Mouse (Mus musculus) limb, embryonic 15.5 days (tissue): ENCODE results near the gene Ppp1r8. TPM values are rescaled to one million over a fixed set of nuclear protein-coding genes. Genes with fewer than 3 reads are reported as not detected.
"Not testable (repeated sequence)": the region's sequence is repeated elsewhere in the genome, so short reads cannot be mapped to it uniquely, and the experiment has no call there.

Experiments
- ATAC-seq: fragments of 200-750 bp; cut with Nextera tagmentation; 2 replicates; pipeline ENCODE4 v1.8.0; 2017; ENCODE audit warnings: low read depth, moderate TSS enrichment; ENCODE audit not compliant: insufficient number of reproducible peaks, low FRiP score, low TSS enrichment
- H3K27ac ChIP-seq: fragments of 300-500 bp; sonication (generic); 2 replicates; pipeline ENCODE4 v1.5.1; 2015; ENCODE audit warnings: moderate library complexity, mild to moderate bottlenecking, inconsistent platforms
- H3K27me3 ChIP-seq: fragments of 300-500 bp; sonication (generic); 2 replicates; pipeline ENCODE4 v1.6.1; 2015; ENCODE audit warnings: inconsistent platforms
- H3K36me3 ChIP-seq: fragments of 300-500 bp; sonication (generic); 2 replicates; pipeline ENCODE4 v1.6.1; 2015; ENCODE audit warnings: inconsistent platforms
- H3K4me1 ChIP-seq: fragments of 300-500 bp; sonication (generic); 2 replicates; pipeline ENCODE4 v1.6.1; 2015; ENCODE audit warnings: inconsistent platforms
- H3K4me2 ChIP-seq: fragments of 300-500 bp; sonication (generic); 2 replicates; pipeline ENCODE4 v1.6.1; 2015; ENCODE audit warnings: mild to moderate bottlenecking, inconsistent platforms
- H3K4me3 ChIP-seq: fragments of 300-500 bp; sonication (generic); 2 replicates; pipeline ENCODE4 v1.5.1; 2015; ENCODE audit warnings: mild to moderate bottlenecking, inconsistent platforms
- H3K9ac ChIP-seq: fragments of 300-500 bp; sonication (generic); 2 replicates; pipeline ENCODE4 v1.6.1; 2015; ENCODE audit warnings: inconsistent platforms
- H3K9me3 ChIP-seq: fragments of 300-500 bp; sonication (generic); 2 replicates; pipeline ENCODE4 v1.6.1; 2016; ENCODE audit warnings: inconsistent platforms
- WGBS: fragments of 180-500 bp; shearing (Covaris S2); methylation state at CpG from one replicate; pipeline ENCODE4 v1.1.7; 2015; 5-methylcytosine and 5-hydroxymethylcytosine counted together
- polyA plus RNA-seq: library from polyadenylated mRNA; unstranded; fragments of >200 nt; fragmentation: Nextera tagmentation; extraction: Ambion mirVana; gene quantifications from 2 replicates; pipeline ENCODE4 v1.2.1, GENCODE M21; 2015

The Ppp1r8 gene
- polyA plus RNA-seq, 1 experiment from 2014 or later, result 51.9 TPM

- ATAC-seq, result no peak
- 72% methylated on average over 8 of the region's 8 CpGs for WGBS
- no peak overlapping the region for H3K9ac ChIP-seq
- H3K9me3 ChIP-seq, result no peaks in the 10 kb centered on the region
- H3K27ac ChIP-seq, result no peak overlapping the region
- H3K4me1 ChIP-seq, result peaks cover 3% of the 10 kb centered on the region
- no peaks in the 10 kb centered on the region for H3K36me3 ChIP-seq
- peaks cover 20% of the 10 kb centered on the region for H3K27me3 ChIP-seq
- H3K4me3 ChIP-seq, result no peak overlapping the region
- no peak overlapping the region for H3K4me2 ChIP-seq
Observed at GRCm38 (mm10) chr4:132794760-132795159, 48.2 kb downstream of the Ppp1r8 start.

GRCm38 (mm10) chr4:132794028-132794427 lies 48.9 kb downstream of the Ppp1r8 start:
- Histone ChIP-seq H3K36me3 (no peaks in the 10 kb centered on the region), H3K9ac (no peak overlapping the region), H3K4me3 (no peak overlapping the region), H3K27ac (no peak overlapping the region), H3K27me3 (peaks cover 20% of the 10 kb centered on the region), H3K4me2 (no peak overlapping the region), H3K9me3 (no peaks in the 10 kb centered on the region), H3K4me1 (peaks cover 3% of the 10 kb centered on the region)
- no peak for ATAC-seq
- WGBS, result 73% methylated on average over 9 of the region's 9 CpGs

GRCm38 (mm10) chr4:132793322-132794004 lies 49.5 kb downstream of the Ppp1r8 start:
- H3K27ac ChIP-seq, H3K36me3 ChIP-seq, ATAC-seq, H3K4me1 ChIP-seq, H3K9me3 ChIP-seq, H3K4me3 ChIP-seq, H3K4me2 ChIP-seq, H3K9ac ChIP-seq: not testable (repeated sequence)
- WGBS, result 82% methylated on average over 8 of the region's 9 CpGs
- peaks cover 20% of the 10 kb centered on the region for H3K27me3 ChIP-seq

GRCm38 (mm10) chr4:132789731-132790130 lies 53.2 kb downstream of the Ppp1r8 start:
- Histone ChIP-seq H3K9ac (no peak overlapping the region), H3K4me1 (no peaks in the 10 kb centered on the region), H3K4me2 (no peak overlapping the region), H3K9me3 (no peaks in the 10 kb centered on the region), H3K27me3 (peaks cover 9% of the 10 kb centered on the region), H3K36me3 (no peaks in the 10 kb centered on the region), H3K4me3 (no peak overlapping the region), H3K27ac (no peak overlapping the region)
- ATAC-seq, result no peak
- 83% methylated on average over 8 of the region's 8 CpGs for WGBS

GRCm38 (mm10) chr4:132785228-132785627 lies 57.7 kb downstream of the Ppp1r8 start:
- no peaks in the 10 kb centered on the region for H3K36me3 ChIP-seq
- no peak overlapping the region for H3K27ac ChIP-seq
- H3K9me3 ChIP-seq, result no peaks in the 10 kb centered on the region
- H3K9ac ChIP-seq, result no peak overlapping the region
- ATAC-seq, result no peak
- no peaks in the 10 kb centered on the region for H3K27me3 ChIP-seq
- no peak overlapping the region for H3K4me3 ChIP-seq
- 93% methylated on average over 13 of the region's 13 CpGs for WGBS
- H3K4me2 ChIP-seq, result no peak overlapping the region
- no peaks in the 10 kb centered on the region for H3K4me1 ChIP-seq

GRCm38 (mm10) chr4:132783732-132784131 lies 59.2 kb downstream of the Ppp1r8 start:
- no peak overlapping the region for H3K4me2 ChIP-seq
- no peak for ATAC-seq
- H3K9ac ChIP-seq, result no peak overlapping the region
- H3K9me3 ChIP-seq, result no peaks in the 10 kb centered on the region
- H3K27me3 ChIP-seq, result no peaks in the 10 kb centered on the region
- H3K36me3 ChIP-seq, result peaks cover 9% of the 10 kb centered on the region
- no peak overlapping the region for H3K4me3 ChIP-seq
- no peaks in the 10 kb centered on the region for H3K4me1 ChIP-seq
- 99% methylated on average over 2 of the region's 2 CpGs for WGBS
- no peak overlapping the region for H3K27ac ChIP-seq

- no peak overlapping the region for H3K4me2 ChIP-seq
- H3K4me3 ChIP-seq, result no peak overlapping the region
- peaks cover 43% of the 10 kb centered on the region for H3K36me3 ChIP-seq
- H3K27ac ChIP-seq, result no peak overlapping the region
- no peak for ATAC-seq
- no peaks in the 10 kb centered on the region for H3K27me3 ChIP-seq
- WGBS, result 82% methylated on average over 4 of the region's 4 CpGs
- H3K9ac ChIP-seq, result no peak overlapping the region
- H3K4me1 ChIP-seq, result no peaks in the 10 kb centered on the region
- H3K9me3 ChIP-seq, result no peaks in the 10 kb centered on the region
Observed at GRCm38 (mm10) chr4:132780288-132780687, 62.7 kb downstream of the Ppp1r8 start.

- H3K27me3 ChIP-seq, result no peaks in the 10 kb centered on the region
- H3K27ac ChIP-seq, result no peak overlapping the region
- 89% methylated on average over 6 of the region's 6 CpGs for WGBS
- peaks cover 58% of the 10 kb centered on the region for H3K36me3 ChIP-seq
- no peaks in the 10 kb centered on the region for H3K9me3 ChIP-seq
- H3K4me3 ChIP-seq, result no peak overlapping the region
- no peak overlapping the region for H3K9ac ChIP-seq
- no peak overlapping the region for H3K4me2 ChIP-seq
- ATAC-seq, result no peak
- H3K4me1 ChIP-seq, result no peaks in the 10 kb centered on the region
Observed at GRCm38 (mm10) chr4:132778562-132779201, 64.3 kb downstream of the Ppp1r8 start.

Other genes starting within 250 kb of the Ppp1r8 start
- gene Eya3, start 204.2 kb downstream of the Ppp1r8 start, polyA plus RNA-seq, result 25.2 and 25.5 TPM in 2 replicates
- 6.0 and 7.2 TPM in 2 replicates for gene Xkr8, start 110.6 kb downstream of the Ppp1r8 start, polyA plus RNA-seq
- gene Smpdl3b, start 85.9 kb downstream of the Ppp1r8 start, polyA plus RNA-seq, result 7.8 and 7.9 TPM in 2 replicates
- 97.9 and 105 TPM in 2 replicates for gene Rpa2, start 74.8 kb downstream of the Ppp1r8 start, polyA plus RNA-seq
- gene Themis2, start 46.8 kb downstream of the Ppp1r8 start, polyA plus RNA-seq, result 1.3 and 1.8 TPM in 2 replicates
- 61.6 and 63.4 TPM in 2 replicates for gene Stx12, start 41.3 kb upstream of the Ppp1r8 start, polyA plus RNA-seq
- 43.9 and 47.4 TPM in 2 replicates for gene Fam76a, start 79.4 kb upstream of the Ppp1r8 start, polyA plus RNA-seq
- gene Fgr, start 130.9 kb upstream of the Ppp1r8 start, polyA plus RNA-seq, result 0.36 and 0.41 TPM in 2 replicates
- 10.7 and 13.2 TPM in 2 replicates for gene Ahdc1, start 168.1 kb upstream of the Ppp1r8 start, polyA plus RNA-seq